Mouse (Mus musculus) limb, embryonic 13.5 days (tissue): ENCODE measurements around the gene Ccdc185. TPM values are rescaled to one million over a fixed set of nuclear protein-coding genes. Genes with fewer than 3 reads are reported as not detected.

Experiments used
- ATAC-seq: fragments of 200-750 bp; cut with Nextera tagmentation; 2 replicates; pipeline ENCODE4 v1.8.0; 2017; ENCODE audit warnings: low read depth, moderate number of reproducible peaks, moderate TSS enrichment; ENCODE audit not compliant: low FRiP score
- H3K27ac ChIP-seq: fragments of 300-500 bp; sonication (generic); 2 replicates; pipeline ENCODE4 v1.5.1; 2015; ENCODE audit warnings: inconsistent platforms, mild to moderate bottlenecking, moderate library complexity
- H3K27me3 ChIP-seq: fragments of 300-500 bp; sonication (generic); 2 replicates; pipeline ENCODE4 v1.6.1; 2015; ENCODE audit warnings: mild to moderate bottlenecking, inconsistent platforms
- H3K36me3 ChIP-seq: fragments of 300-500 bp; sonication (generic); 2 replicates; pipeline ENCODE4 v1.6.1; 2015; ENCODE audit warnings: inconsistent platforms, mild to moderate bottlenecking, moderate library complexity
- H3K4me1 ChIP-seq: fragments of 300-500 bp; sonication (generic); 2 replicates; pipeline ENCODE4 v1.6.1; 2015; ENCODE audit warnings: inconsistent platforms
- H3K4me2 ChIP-seq: fragments of 300-500 bp; sonication (generic); replicated peaks from 2 replicates; pipeline ENCODE4 v1.6.1; 2015; ENCODE audit warnings: inconsistent platforms, mild to moderate bottlenecking, moderate library complexity
- H3K4me3 ChIP-seq: fragments of 300-500 bp; sonication (generic); 2 replicates; pipeline ENCODE4 v1.5.1; 2015; ENCODE audit warnings: moderate library complexity, mild to moderate bottlenecking, inconsistent platforms
- H3K9ac ChIP-seq: fragments of 300-500 bp; sonication (generic); 2 replicates; pipeline ENCODE4 v1.6.1; 2015; ENCODE audit warnings: mild to moderate bottlenecking, inconsistent platforms
- H3K9me3 ChIP-seq: fragments of 300-500 bp; sonication (generic); 2 replicates; pipeline ENCODE4 v1.6.1; 2016; ENCODE audit warnings: inconsistent platforms
- WGBS: fragments of 180-500 bp; shearing (Covaris S2); methylation state at CpG from one replicate; pipeline ENCODE4 v1.1.7; 2015; 5-methylcytosine and 5-hydroxymethylcytosine counted together
- polyA plus RNA-seq: library from polyadenylated mRNA; unstranded; fragments of >200 nt; fragmentation: Nextera tagmentation; extraction: Ambion mirVana; gene quantifications from 2 replicates; pipeline ENCODE4 v1.2.1, GENCODE M21; 2015

The Ccdc185 gene
- polyA plus RNA-seq, 1 experiment from 2014 or later, result not detected

GRCm38 (mm10) chr1:182775576-182775975 is 26.6 kb upstream of the Ccdc185 start:
- no peak overlapping the region for H3K4me3 ChIP-seq
- no peak overlapping the region for H3K27ac ChIP-seq

DNA sequence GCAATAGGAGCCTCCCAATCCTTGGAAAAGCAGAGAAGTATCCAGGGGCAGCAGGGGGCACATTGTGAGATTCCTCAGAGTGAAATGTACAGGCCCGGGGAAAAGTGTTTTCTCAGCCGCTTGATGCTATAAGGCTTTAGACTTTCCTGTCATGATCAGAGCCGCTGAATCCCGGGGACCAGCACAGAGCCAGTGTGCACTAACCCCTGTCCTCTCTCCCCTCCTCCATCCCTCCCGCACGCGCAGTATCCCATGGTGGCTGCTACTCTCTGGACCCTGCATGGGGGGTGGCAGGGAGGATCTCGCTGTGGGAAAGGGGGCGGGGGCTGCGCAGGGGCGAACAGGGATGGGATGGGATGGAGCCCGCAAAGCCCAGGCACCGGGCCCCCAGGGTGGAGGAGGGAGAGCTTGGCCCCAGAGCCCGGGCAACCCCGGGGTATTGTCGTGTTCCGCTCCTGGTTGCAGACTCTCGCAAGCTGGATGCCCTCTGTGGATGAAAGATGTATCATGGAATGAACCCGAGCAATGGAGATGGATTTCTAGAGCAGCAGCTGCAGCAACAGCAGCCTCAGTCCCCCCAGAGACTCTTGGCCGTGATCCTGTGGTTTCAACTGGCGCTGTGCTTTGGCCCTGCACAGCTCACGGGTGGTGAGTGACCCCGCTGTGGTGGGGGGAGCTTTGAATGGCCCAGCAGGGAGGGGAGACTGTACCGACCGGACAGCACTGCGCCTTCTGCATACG is 15.7 kb upstream of the Ccdc185 start:
- H3K4me1 ChIP-seq, result peaks cover 19% of the 10 kb centered on the region
- WGBS, result under 1% methylated on average over 27 of the region's 27 CpGs
- peaks cover 50% of the 10 kb centered on the region for H3K27me3 ChIP-seq
- H3K36me3 ChIP-seq, result no peaks in the 10 kb centered on the region
- peak overlapping the region; percentile 62 for H3K4me3 ChIP-seq
- peak; percentile 68; the same call in 1 of the 2 replicates for ATAC-seq
- H3K4me2 ChIP-seq, result peak overlapping the region; percentile 90
- H3K27ac ChIP-seq, result peak overlapping the region; percentile 15; the same call in 1 of the 2 replicates
- H3K9ac ChIP-seq, result peak overlapping the region; percentile 66
- peaks cover 5% of the 10 kb centered on the region; the same call in 1 of the 2 replicates for H3K9me3 ChIP-seq

More at GRCm38 (mm10) chr1:182775576-182775975, 26.6 kb upstream of the Ccdc185 start:
- no peak for ATAC-seq
- H3K36me3 ChIP-seq, result no peaks in the 10 kb centered on the region
- H3K9ac ChIP-seq, result no peak overlapping the region
- H3K4me1 ChIP-seq, result no peaks in the 10 kb centered on the region
- 87% methylated on average over 7 of the region's 7 CpGs for WGBS
- H3K4me2 ChIP-seq, result no peak overlapping the region
- H3K9me3 ChIP-seq, result no peaks in the 10 kb centered on the region
- H3K27me3 ChIP-seq, result no peaks in the 10 kb centered on the region

- Histone ChIP-seq H3K27me3 (peaks cover 50% of the 10 kb centered on the region), H3K9me3 (no peaks in the 10 kb centered on the region), H3K4me1 (peaks cover 19% of the 10 kb centered on the region), H3K27ac (peak within 1 kb of the TSS; percentile 15; the same call in 1 of the 2 replicates), H3K4me2 (peak within 1 kb of the TSS; percentile 90), H3K4me3 (peak within 1 kb of the TSS; percentile 62), H3K9ac (peak within 1 kb of the TSS; percentile 66), H3K36me3 (no peaks in the 10 kb centered on the region)
- WGBS, result under 1% methylated on average over 86 of the region's 95 CpGs
- peak; percentile 84 for ATAC-seq
Measured at GRCm38 (mm10) chr1:182763716-182764461, 14.9 kb upstream of the Ccdc185 start, which contains the start of gene Susd4. TSS of gene Susd4 (plus strand) at chr1:182763860.

DNA sequence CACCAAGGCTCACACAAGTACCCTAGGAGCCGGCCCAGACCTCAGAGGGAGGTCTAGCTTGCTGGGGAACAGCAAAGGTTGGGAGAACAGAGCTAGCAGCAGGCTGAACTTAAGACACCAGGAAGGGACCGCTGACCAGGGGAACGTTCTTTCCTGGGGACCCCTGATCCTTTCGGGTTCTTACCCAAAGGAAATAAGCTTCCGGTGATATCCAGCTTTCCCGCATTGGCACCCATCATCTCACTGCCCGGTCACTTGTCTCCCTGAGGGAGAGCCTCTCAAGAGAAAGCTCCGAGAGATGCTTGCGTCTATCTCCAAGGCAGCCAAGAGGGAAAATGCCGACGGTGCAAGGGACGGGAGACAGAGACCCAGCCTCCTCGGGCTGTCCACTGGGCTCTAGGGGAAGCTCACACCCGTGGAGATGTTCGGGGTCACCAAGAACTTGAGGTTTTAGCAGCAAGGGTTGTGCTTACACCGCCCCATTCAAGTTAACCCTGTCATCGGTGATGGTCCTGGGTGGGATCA is 14.3 kb upstream of the Ccdc185 start:
- Histone ChIP-seq H3K9ac (peak overlapping the region; percentile 66; the same call in 1 of the 2 replicates), H3K27me3 (peaks cover 50% of the 10 kb centered on the region), H3K4me3 (peak overlapping the region; percentile 62), H3K9me3 (no peaks in the 10 kb centered on the region), H3K4me1 (peaks cover 19% of the 10 kb centered on the region), H3K36me3 (no peaks in the 10 kb centered on the region), H3K4me2 (peak overlapping the region; percentile 90), H3K27ac (no peak overlapping the region)
- no peak for ATAC-seq
- WGBS, result 13% methylated on average over 17 of the region's 17 CpGs

DNA sequence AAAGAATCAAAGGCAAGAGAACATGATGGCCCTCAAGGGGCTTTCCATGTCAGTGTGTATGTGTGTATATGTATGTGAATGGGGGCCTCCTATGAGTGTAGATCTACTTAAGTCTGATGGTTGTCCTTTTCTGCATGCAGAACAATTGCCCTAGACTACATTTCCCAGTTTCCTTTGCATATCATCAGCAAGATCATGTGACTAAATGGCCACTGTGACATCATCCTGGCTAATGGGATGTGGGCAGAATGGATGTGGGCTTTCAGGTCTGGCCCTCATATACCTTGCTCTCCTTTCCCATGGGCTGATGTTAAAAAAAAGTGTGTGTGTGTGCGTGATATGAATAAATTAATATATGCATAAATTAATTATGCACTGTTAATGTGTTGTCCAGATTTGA is 9.8 kb upstream of the Ccdc185 start:
- no peak for ATAC-seq
- Histone ChIP-seq H3K4me2 (no peak overlapping the region), H3K9me3 (no peaks in the 10 kb centered on the region), H3K4me3 (no peak overlapping the region), H3K4me1 (peaks cover 10% of the 10 kb centered on the region), H3K36me3 (no peaks in the 10 kb centered on the region), H3K27ac (no peak overlapping the region), H3K27me3 (peaks cover 22% of the 10 kb centered on the region), H3K9ac (no peak overlapping the region)
- 96% methylated on average over 1 of the region's 1 CpGs for WGBS

- 90% methylated on average over 5 of the region's 5 CpGs for WGBS
- ATAC-seq, result no peak
- H3K4me3 ChIP-seq, result no peak overlapping the region
Measured at GRCm38 (mm10) chr1:182754865-182755264, 5.9 kb upstream of the Ccdc185 start.

DNA sequence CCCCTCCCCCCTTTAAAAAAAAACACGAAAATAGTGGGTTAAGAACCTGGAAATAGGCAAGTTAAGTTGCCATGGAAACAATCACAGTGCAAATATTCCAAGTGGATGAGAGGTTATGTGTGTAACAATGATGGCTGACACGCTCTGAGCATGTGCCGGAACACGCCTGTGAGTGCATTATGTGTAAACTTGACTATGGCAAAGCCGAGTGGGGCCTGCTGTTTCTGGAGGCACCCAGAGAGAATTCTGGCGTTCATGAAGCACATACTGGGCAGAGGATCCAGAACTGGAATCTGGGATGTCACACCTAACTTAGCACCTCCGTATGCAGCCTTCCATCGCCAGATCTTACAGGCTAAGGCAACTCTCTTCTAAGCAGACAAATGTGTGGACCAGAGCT is 4.7 kb upstream of the Ccdc185 start:
- Histone ChIP-seq H3K27me3 (no peaks in the 10 kb centered on the region), H3K9ac (no peak overlapping the region), H3K9me3 (no peaks in the 10 kb centered on the region), H3K27ac (no peak overlapping the region), H3K4me2 (no peak overlapping the region), H3K36me3 (no peaks in the 10 kb centered on the region), H3K4me1 (peaks cover 6% of the 10 kb centered on the region; the same call in 1 of the 2 replicates), H3K4me3 (no peak overlapping the region)
- ATAC-seq, result no peak
- WGBS, result 77% methylated on average over 8 of the region's 8 CpGs

More at GRCm38 (mm10) chr1:182754865-182755264, 5.9 kb upstream of the Ccdc185 start:
- no peaks in the 10 kb centered on the region for H3K9me3 ChIP-seq
- H3K36me3 ChIP-seq, result no peaks in the 10 kb centered on the region
- no peaks in the 10 kb centered on the region for H3K27me3 ChIP-seq
- no peak overlapping the region for H3K4me2 ChIP-seq
- H3K4me1 ChIP-seq, result peaks cover 6% of the 10 kb centered on the region; the same call in 1 of the 2 replicates
- no peak overlapping the region for H3K9ac ChIP-seq
- no peak overlapping the region for H3K27ac ChIP-seq

- Histone ChIP-seq H3K4me1 (peaks cover 6% of the 10 kb centered on the region; the same call in 1 of the 2 replicates), H3K4me3 (no peak overlapping the region), H3K36me3 (no peaks in the 10 kb centered on the region), H3K27me3 (no peaks in the 10 kb centered on the region), H3K27ac (no peak overlapping the region), H3K9me3 (no peaks in the 10 kb centered on the region), H3K4me2 (no peak overlapping the region), H3K9ac (no peak overlapping the region)
- 85% methylated on average over 8 of the region's 8 CpGs for WGBS
- ATAC-seq, result no peak
Measured at GRCm38 (mm10) chr1:182751301-182751700, 2.3 kb upstream of the Ccdc185 start.

GRCm38 (mm10) chr1:182747834-182748233 is 1.1 kb downstream of the Ccdc185 start:
- H3K36me3 ChIP-seq, result no peaks in the 10 kb centered on the region
- no peaks in the 10 kb centered on the region for H3K27me3 ChIP-seq
- H3K9ac ChIP-seq, result no peak overlapping the region
- H3K4me2 ChIP-seq, result no peak overlapping the region
- H3K27ac ChIP-seq, result no peak overlapping the region
- no peaks in the 10 kb centered on the region for H3K4me1 ChIP-seq
- no peak for ATAC-seq
- H3K4me3 ChIP-seq, result no peak overlapping the region
- WGBS, result 86% methylated on average over 17 of the region's 17 CpGs
- H3K9me3 ChIP-seq, result no peaks in the 10 kb centered on the region

DNA sequence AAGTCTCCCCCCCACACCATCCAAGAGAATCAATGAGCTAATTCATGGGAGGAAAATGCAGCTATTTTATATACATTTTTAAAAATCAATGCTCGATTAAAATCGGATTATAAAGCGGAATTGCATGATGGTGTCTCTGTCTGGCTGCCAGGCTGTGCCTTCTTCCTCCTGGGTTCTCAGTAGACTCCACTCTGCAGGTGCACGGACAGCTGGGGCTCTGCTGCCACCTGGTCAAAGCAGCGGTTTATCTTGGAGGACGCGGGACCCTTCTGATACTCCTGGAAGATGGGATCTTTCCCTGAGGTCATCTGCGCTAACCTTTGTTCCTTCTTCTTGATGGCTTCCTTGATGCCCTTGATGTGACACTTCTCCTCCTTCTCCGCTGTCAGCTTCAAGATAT is 1.9 kb downstream of the Ccdc185 start:
- no peak for ATAC-seq
- H3K36me3 ChIP-seq, result no peaks in the 10 kb centered on the region
- H3K4me2 ChIP-seq, result no peak overlapping the region
- H3K27ac ChIP-seq, result no peak overlapping the region
- H3K9ac ChIP-seq, result no peak overlapping the region
- WGBS, result 92% methylated on average over 9 of the region's 9 CpGs
- no peaks in the 10 kb centered on the region for H3K4me1 ChIP-seq
- no peaks in the 10 kb centered on the region for H3K9me3 ChIP-seq
- H3K4me3 ChIP-seq, result no peak overlapping the region
- H3K27me3 ChIP-seq, result no peaks in the 10 kb centered on the region

DNA sequence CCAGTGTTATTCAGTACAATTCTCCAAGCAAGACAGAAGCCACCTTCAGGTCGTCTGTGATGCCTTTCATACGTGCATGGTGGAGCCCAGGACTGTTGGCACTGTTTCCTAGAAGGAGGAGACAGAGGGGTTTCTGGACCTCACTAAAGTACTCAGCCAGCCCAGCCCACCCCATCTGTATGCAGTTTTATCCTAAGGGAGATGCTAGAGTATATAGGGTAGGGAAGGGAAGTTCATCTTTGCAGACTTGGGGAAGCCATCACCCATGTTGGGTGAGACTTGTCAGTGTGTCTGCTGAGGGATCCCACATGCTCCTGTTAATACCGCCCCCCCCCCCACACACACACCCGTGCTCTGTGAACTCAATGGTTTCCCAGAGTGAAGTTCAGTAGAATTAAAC is 13.1 kb downstream of the Ccdc185 start:
- WGBS, result 63% methylated on average over 4 of the region's 4 CpGs
- ATAC-seq, result no peak

DNA sequence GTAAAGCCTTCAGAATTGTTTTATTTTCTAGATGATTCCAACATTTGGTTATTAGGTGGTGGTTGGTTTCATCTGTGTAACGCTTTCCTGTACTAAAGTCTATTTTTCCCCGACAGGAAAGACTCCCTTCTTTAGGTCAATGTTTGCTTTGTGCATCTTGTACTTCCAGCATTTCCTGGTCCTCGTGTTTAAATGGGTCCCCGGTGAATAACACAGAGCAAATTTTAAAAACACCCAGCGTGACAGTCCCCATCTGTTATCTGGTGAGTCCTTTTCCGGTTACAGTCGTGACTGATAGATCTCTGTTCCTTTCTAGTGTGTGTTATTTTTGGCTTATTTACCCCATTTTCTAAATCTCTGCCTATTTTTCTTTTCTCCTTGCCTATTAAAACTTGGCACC is 16.3 kb downstream of the Ccdc185 start:
- ATAC-seq, result no peak
- Histone ChIP-seq H3K4me1 (peaks cover 4% of the 10 kb centered on the region; the same call in 1 of the 2 replicates), H3K36me3 (no peaks in the 10 kb centered on the region), H3K27me3 (peaks cover 3% of the 10 kb centered on the region; the same call in 1 of the 2 replicates), H3K9ac (no peak overlapping the region), H3K4me2 (no peak overlapping the region), H3K27ac (no peak overlapping the region), H3K4me3 (no peak overlapping the region), H3K9me3 (no peaks in the 10 kb centered on the region)
- WGBS, result 40% methylated on average over 7 of the region's 7 CpGs

More for the DNA sequence above, 13.1 kb downstream of the Ccdc185 start:
- H3K4me2 ChIP-seq, result no peak overlapping the region
- no peak overlapping the region for H3K9ac ChIP-seq
- no peak overlapping the region for H3K4me3 ChIP-seq
- H3K27me3 ChIP-seq, result no peaks in the 10 kb centered on the region
- 0 out of 2 replicates have a peak, but pooled peaks cover 4% of the 10 kb centered on the region for H3K4me1 ChIP-seq
- no peaks in the 10 kb centered on the region for H3K36me3 ChIP-seq
- H3K27ac ChIP-seq, result no peak overlapping the region
- no peaks in the 10 kb centered on the region for H3K9me3 ChIP-seq
